Mouse (Mus musculus): ENCODE results near the gene Kifc3.

Gene Kifc3

DNA sequence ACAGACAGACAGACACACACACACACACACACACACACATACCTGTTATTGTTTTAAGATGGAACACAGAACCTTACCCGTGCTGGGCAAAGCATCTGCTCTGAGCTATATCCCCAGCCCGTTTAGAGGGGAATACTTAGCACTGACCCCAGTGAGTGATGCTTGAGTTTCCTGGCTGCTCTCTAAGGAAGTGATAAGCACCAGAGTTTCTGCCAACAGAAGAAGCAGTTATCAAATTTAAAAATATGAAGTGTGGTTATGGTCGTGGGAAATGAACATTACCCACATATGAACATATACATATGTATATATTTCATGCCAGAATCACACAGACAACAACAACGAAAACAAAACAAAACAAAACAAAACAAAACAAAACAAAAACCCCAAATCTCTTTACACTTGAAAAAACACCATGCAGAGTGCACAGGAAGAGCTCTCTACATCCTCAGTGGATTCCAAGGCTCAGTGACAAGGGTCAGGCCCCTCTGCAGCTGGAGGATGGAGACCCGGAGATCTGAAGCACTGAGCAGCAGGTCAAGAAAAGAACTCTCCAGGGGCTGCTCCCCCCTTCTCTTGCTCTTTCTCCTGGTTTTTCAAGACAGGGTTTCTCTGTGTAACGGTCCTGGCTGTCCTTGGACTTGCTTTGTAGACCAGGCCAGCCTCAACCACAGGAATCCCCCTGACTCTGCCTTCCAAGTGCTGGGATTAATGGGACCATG is 142.6 kb downstream of the Kifc3 start:
- no peak for DNase-seq

GRCm38 (mm10) chr8:95058661-95059060 is 144.0 kb downstream of the Kifc3 start:
- no peak for DNase-seq

DNA sequence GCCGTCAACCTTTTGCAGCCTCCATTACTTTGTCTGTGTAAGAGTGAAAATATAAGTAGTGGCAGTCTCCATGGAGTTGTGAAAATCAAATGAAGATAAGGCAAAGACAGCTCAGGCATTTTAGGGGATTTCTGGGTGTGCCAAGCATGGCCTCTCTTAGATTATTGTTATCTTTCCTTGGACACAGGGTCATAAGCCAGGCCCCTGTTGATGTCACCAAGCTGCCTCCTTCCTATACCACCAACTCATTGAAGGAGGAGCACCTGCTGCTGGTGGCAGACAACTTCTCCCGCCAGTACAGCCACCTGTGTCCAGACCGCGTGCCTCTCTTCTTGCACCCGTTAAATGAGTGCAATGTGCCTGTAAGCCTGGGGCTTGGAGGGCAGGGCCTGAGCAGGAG is 146.2 kb downstream of the Kifc3 start:
- DNase-seq = no peak

DNA sequence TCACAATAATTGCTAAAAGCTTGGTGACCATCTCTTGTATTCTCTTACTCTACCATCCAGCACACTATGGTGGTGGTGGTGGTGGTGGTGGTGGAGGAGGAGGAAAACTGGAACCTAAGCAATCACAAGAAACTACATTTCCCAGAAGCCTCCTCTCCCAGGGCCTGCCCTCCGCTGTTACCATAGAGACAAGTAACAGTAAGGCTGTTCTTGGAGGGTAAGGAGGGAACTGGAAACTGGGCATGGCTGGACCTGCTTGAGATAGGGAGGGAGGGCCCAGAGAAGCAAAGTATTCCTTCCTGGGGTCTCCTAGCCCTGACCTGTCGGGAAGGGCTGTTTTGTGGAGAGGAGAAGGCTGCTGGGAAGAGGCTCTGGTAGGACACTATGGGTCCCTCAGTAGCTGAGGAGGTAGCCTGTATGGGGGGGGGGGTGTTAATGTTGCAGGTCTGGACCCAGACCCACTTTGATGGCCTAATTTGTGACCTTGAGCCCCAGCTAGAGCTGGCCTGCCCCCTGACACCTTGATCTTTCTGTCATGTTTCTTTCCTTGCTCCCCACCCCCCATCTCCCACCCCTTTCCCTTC is 147.6 kb downstream of the Kifc3 start, which contains the start of gene Drc7:
Drc7 (plus strand) TSS at position 177 of the 584 bp plus-strand sequence.
- peak; percentile 51 for DNase-seq

DNA sequence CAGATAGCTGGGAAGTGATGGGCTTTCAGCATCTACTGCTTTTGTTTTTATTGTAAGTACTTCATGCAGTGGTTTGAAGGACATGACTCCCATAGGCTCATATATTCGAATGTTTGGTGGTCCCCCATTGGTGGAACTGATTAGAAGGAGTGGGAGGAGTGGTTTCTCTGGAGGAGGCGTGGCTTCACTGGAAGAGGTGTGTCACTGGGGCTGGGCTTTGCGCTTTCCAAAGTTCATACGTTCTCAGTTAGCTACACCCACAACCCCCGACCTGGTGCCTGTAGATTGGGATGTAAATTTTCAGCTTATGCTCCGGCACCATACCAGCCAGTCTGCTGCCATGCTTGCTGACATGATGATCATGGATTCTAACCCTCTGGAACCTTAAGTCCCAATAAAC is 148.2 kb downstream of the Kifc3 start:
- DNase-seq = no peak

Measured in lung, postnatal 36 days (tissue).